Mouse (Mus musculus) small intestine, adult 2 months (tissue): ENCODE measurements around the gene Ttc29.

Source experiments
- CTCF ChIP-seq: fragments of 200-500 bp; IDR thresholded peaks from 2 replicates; pipeline ENCODE4 v1.5.1; 2012; ENCODE audit warnings: low read depth, mild to moderate bottlenecking, control low read depth, inconsistent platforms, low read length, moderate library complexity, mixed read lengths; ENCODE audit not compliant: insufficient replicate concordance, insufficient read length; ENCODE audit errors: extremely low read depth
- POLR2A ChIP-seq: fragments of 200-500 bp; IDR thresholded peaks from 2 replicates; pipeline ENCODE4 v1.6.1; 2012; ENCODE audit warnings: low read depth, mild to moderate bottlenecking, control low read depth, inconsistent platforms, low read length, moderate library complexity

GRCm38 (mm10) chr8:78315576-78315975 lies 102.5 kb downstream of the Ttc29 start:
- TF ChIP-seq CTCF = no peak
- TF ChIP-seq POLR2A = no peak
